Mouse (Mus musculus) heart, postnatal 25 days (tissue): ENCODE measurements at regions not wholly inside any gene's neighbourhood (a gene's known extent, or its start where the extent isn't known, plus 50 kb on each side); places are given as distances from the start of the nearest gene placed in this dataset.

Source experiments
- DNase-seq: peaks from one replicate; pipeline ENCODE4 v3.0.0; 2022; ENCODE audit warnings: low spot score
- intact Hi-C: fragments of 180-260 bp; cut with DNase I; formaldehyde crosslinking; loops from one replicate; pipeline ENCODE4 v1.15.1; 2025

DNA sequence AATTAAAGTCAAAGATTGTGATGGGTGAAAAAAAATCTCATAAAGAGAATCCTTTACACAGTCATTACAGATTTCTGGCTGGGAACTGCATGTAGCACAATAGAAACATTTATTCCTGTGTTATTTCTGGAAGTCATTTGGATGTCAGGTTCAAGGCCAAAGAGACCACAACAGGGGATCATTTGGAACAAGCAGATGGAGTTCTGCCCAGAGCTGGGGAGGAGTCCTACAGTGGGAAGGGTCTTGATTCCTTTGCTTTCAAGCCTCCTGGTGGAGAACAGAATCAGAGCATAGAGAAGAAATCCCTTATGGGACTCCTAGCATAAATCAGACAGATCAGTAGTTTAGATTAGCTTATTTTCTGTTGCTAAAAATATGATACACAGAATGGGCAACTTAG is 392.4 kb downstream of the Rwdd3 start:
- no peak for DNase-seq
- intact Hi-C loops = no loop called here

- intact Hi-C loops = no loop called here
- no peak for DNase-seq
Measured at GRCm38 (mm10) chr3:120774951-120775350, 396.5 kb downstream of the Rwdd3 start.

GRCm38 (mm10) chr3:120761681-120762080 is 409.8 kb downstream of the Rwdd3 start:
- DNase-seq = peak; percentile 13

GRCm38 (mm10) chr3:120761223-120761622 is 410.3 kb downstream of the Rwdd3 start:
- intact Hi-C loops = no loop called here
- no peak for DNase-seq

More at GRCm38 (mm10) chr3:120761681-120762080, 409.8 kb downstream of the Rwdd3 start:
- intact Hi-C loops = no loop called here

DNA sequence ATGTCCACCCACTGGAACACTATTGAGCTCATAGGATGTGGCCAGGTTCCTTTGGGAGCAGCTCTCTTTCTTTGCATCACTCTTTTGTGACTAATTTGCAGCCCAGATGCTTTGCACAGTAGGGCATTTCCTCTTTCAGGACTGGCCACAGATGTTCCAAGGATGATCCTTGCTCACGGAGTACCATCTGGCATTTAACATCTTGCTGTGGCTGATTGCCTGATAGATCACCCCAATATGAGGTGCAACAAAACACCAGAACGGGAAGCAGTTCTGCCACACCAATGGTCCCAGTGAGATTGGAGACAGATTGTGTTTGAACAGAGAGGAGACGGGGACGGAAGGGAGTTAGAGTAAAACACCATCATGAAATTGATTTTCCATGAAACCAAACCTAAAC is 423.0 kb downstream of the Rwdd3 start:
- intact Hi-C loops = no loop called here
- no peak for DNase-seq

DNA sequence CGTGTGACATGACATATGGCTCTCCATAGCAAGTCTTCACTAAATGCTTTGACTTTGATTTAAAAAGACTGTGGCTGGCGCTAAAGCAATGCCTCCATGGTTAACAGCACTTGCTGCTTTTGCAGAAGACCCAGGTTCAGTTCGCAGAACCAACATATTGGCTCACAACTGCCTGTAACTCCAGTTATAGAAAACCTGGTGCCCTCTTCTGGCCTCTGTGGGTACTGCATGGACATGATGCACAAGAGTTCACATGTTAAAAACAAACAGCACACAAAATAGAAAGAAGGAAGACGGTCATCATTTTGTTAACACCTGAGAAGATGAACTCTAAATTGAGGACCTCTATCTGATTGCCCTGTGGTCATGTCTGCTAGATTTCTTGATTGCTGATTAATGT is 423.8 kb downstream of the Rwdd3 start:
- DNase-seq = no peak
- intact Hi-C loops = no loop called here

DNA sequence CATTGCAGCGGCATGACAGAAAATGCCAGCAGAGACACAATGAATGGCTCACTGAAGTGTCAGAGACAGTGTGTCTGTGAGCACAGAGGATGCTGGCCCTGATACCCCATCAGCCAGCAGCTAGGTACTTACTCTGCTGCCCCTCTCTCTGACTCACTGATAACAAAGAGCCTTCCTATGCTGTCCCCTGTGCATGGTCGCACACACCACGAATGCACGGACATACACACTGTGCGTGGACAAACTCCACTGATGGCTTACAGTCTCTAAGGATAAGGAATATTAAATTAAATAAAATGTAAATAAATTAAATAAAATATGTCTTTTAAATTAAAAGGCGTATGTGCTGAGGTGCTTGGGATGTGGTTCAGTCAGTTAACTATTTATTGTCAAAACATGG is 438.2 kb downstream of the Rwdd3 start:
- no peak for DNase-seq

GRCm38 (mm10) chr3:120732391-120732790 is 439.1 kb downstream of the Rwdd3 start:
- intact Hi-C loops = no loop called here
- DNase-seq = no peak

More for the DNA sequence above, 438.2 kb downstream of the Rwdd3 start:
- intact Hi-C loops = no loop called here

DNA sequence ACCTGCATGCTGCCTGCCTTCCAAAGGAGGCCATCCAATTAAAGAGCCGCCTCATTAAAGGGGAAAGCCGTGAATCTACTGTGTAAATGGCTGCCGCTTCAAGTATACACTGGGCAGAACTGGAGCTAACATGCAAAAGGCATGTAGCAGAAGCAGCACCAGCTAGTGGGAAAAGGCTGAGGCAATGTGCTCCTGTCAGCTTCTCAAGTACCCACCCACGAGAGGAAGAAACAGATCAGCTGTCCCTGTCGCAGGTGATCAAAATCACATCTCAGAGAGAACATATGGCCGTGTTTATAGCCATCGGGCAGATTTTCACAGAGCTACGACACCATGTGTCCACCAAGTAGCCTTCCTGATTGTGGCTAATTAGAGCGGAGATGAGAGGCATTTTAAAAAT is 440.2 kb downstream of the Rwdd3 start:
- intact Hi-C loops = no loop called here
- DNase-seq = no peak

DNA sequence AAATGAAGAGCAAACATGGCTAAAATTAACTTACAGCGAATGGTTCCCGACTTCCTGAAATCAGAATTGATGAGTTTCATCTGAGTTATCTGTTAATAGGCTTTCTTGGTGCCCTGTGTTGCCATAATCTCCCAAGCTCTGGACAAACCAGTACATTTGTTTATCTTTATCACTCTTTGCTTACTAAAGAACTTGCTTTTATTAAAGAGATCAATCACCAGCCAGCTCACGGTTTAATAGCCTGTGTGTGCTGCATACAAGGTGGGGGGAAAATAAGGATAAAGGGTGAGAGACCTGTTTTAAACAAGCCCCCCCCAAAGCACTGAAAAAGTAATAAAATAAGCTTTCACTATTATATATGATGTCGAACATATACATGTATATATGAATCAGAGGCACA is 441.3 kb downstream of the Rwdd3 start:
- no peak for DNase-seq
- intact Hi-C loops = no loop called here

DNA sequence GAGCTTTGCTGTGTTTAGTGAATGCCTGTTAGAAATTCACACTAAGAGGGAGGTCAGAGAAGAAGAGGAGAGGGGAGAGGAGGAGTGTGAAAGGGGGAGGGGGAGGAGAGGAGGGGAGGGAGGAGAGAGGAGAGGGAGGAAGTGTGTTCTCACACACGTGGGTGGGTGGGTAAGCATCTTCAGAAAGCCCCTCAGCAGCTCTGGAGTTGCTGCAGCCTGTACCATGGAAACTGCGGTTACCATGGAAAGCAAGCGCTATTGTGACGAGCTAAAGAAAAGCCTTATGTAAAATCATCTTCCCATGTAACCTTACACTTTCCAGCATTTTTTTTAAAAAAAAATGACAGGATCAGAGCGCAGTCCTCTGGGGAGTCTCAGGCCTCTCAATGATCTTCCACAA is 441.8 kb downstream of the Rwdd3 start:
- intact Hi-C loops = no loop called here
- no peak for DNase-seq

GRCm38 (mm10) chr3:120685227-120685626 is 486.3 kb downstream of the Rwdd3 start:
- intact Hi-C loops = no loop called here
- no peak for DNase-seq

DNA sequence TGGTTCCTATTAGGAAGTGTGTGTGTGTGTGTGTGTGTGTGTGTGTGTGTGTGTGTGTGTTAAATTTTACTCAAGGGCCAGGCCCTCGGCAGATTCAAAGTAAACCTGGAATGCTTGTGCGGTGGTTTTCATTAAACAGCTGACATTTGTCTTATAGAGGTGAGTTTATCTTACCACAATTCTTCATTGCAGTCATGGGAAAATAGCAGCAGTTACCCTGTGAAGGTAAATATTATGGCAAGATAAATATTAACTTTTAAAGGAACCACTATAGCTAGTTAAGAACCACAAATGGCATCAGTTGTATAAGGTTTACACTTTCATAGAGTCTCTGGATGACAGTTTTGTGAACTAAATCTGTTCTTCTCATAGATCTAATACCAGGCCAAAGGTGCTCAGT is 495.6 kb downstream of the Rwdd3 start:
- intact Hi-C loops = no loop called here
- no peak for DNase-seq

- intact Hi-C loops = no loop called here
Measured at GRCm38 (mm10) chr3:120668654-120669053, 502.8 kb downstream of the Rwdd3 start.

DNA sequence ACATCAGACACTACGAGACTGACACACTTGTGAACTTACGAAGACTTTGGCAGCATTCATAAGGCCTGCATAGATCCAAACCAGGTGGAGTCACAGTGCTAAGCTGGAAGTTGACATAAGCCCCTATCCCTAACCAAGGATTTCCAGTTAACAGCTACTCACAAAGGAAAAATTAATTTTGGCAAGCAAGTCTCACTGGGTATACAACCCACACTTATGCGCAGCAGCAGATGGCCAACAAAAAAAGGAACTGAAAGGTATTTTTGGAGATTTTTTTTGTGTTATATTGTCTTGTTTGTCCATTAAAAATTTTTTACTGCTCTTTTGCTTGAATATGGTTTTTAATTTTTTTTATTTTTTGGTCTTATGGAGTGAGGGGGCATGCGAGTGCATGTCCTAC is 509.0 kb downstream of the Rwdd3 start:
- intact Hi-C loops = no loop called here
- no peak for DNase-seq

More at GRCm38 (mm10) chr3:120668654-120669053, 502.8 kb downstream of the Rwdd3 start:
- DNase-seq = no peak

DNA sequence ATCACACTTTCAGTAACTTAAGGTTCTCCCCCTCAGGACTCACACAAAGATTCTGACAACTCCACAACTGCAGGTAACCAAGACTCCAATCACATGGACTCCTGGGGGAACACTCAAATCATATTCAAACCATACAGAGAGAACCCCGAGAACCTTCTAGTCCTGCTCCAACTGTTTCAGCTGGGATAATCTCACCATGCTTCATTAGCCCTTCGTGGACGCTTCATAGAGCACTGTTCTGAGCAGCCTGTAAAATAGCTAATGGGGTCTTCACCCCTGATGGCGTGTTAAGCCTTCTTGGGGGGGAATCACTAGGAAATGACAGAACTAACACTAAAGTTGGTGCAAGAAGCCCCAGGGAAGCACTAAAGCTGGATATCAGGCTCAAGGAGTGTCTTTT is 510.7 kb downstream of the Rwdd3 start:
- intact Hi-C loops = no loop called here
- DNase-seq = no peak

- intact Hi-C loops = no loop called here
- DNase-seq = no peak
Measured at GRCm38 (mm10) chr3:120649047-120649868, 522.2 kb downstream of the Rwdd3 start.

GRCm38 (mm10) chr3:120648391-120648790 is 523.1 kb downstream of the Rwdd3 start:
- intact Hi-C loops = no loop called here
- no peak for DNase-seq

DNA sequence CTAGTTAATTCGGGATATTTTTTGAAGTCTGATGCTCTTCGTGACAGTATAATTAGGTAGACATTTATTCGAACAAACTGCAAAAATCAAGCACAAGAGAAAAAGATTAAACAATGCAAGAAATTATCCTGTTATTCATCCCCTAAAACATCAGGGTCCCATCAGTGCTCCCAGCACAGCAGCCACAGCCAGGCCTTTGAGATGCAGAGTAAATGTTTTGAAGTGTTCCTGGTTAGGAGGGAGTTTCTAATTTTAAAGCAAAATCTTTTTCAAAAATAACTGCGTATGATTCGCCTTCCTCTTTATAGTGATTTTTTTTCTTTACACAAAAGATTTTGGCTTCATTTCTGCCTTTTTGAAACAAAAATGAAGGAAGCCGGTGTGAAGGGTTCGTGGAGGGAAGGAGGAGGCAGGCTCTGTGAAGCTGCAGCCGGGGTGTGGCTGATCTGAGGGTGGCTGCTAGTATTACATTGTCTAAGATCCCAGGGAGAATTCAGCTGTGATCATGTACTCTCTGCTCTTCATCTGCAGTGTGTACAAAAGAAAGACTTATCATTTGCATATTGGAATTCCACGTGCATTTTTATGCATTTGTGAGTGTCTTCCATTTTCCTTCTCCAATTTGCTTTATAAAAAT is 534.7 kb downstream of the Rwdd3 start:
- intact Hi-C loops = no loop called here
- no peak for DNase-seq

DNA sequence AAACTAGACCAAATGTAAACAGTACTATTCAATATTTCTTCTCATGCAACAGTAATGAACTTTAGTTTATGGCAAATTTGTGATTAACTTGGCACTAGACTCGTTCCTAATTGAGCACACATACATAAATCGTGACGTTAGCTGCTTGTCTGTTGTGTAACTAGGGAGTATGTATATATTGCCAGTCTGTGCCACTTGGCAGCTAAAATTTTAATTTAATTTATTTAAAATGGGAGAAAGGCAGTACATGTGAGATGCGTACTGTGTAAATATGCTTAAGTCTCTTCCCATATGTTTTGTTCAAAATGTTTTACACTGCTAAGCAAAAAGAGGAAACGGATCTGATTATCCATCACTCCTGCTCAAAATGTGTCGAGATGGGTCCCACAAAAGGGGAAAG is 553.1 kb downstream of the Rwdd3 start:
- no peak for DNase-seq
- intact Hi-C loops = no loop called here

DNA sequence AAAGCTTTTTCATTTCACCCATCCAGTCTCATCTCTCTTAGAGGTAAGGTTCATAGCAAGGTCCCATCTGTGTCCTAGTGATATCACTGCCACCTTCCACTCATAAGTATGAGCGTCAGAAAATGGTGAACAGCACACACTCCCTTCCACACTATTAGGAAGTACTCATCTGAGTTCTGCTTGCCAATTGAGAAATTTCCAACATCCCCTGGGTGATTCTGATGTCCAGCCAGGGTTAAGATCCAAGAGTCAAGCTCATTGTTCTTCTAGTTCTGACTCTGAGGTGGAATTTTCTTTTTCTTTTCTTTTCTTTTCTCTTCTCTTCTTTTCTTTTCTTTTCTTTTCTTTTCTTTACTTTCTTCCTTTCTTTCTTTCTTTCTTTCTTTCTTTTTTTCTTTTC is 577.3 kb downstream of the Rwdd3 start:
- intact Hi-C loops = no loop called here
- DNase-seq = no peak

DNA sequence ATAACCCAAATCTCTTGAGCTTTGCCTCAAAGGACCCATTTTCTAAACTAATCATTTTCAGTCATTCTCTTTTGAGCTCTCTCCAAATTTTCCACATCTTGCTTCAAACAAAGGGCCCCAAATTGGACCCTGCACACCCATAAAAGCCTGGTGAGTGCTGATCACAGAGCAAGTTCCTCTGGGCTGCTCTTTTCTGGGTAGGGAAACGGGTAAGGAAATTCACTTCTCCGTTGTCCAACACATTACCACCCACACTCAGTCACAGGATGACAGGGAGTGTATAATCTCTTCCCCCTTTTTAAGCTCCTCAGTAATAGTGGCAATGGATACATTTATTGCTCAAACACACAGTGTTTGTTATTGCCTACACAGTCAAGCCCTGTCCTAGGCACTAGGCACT is 580.3 kb downstream of the Rwdd3 start:
- DNase-seq = no peak
- intact Hi-C loops = no loop called here
